Mouse (Mus musculus): ENCODE results near the gene Jakmip3. TPM values are rescaled to one million over a fixed set of nuclear protein-coding genes. Genes with fewer than 3 reads are reported as not detected.

The Jakmip3 gene
- polyA plus RNA-seq (2015; fragmentation: Nextera tagmentation; extraction: Ambion mirVana) = 0.03 TPM in 1 of 2 replicates, not detected in the other

- no peak within 1 kb of the TSS for H3K9ac ChIP-seq
- no peaks in the 10 kb centered on the region for H3K36me3 ChIP-seq
- no peak within 1 kb of the TSS for H3K27ac ChIP-seq
- WGBS (ENCODE audit: insufficient replicate concordance) = under 1% methylated on average over 78 of the region's 78 CpGs
- no peaks in the 10 kb centered on the region for H3K4me1 ChIP-seq (replicated peaks)
- H3K4me3 ChIP-seq (replicated peaks) = peak within 1 kb of the TSS; percentile 34
- DNase-seq (no peak), ATAC-seq (ENCODE audit: low read depth) (no peak)
- peak within 1 kb of the TSS; percentile 50 for H3K4me2 ChIP-seq
- peaks cover 67% of the 10 kb centered on the region for H3K27me3 ChIP-seq
- no peaks in the 10 kb centered on the region for H3K9me3 ChIP-seq (replicated peaks)
Measured at GRCm38 (mm10) chr7:138940612-138941461, at the start of gene Jakmip3. Gene Jakmip3 (plus strand): TSS chr7:138940730.

GRCm38 (mm10) chr7:138898122-138898521, 42.4 kb upstream of the Jakmip3 start:
- Histone ChIP-seq H3K9me3 (replicated peaks) (no peaks in the 10 kb centered on the region), H3K9ac (no peak overlapping the region), H3K4me1 (replicated peaks) (peaks cover 20% of the 10 kb centered on the region), H3K36me3 (peaks cover 19% of the 10 kb centered on the region), H3K27me3 (no peaks in the 10 kb centered on the region), H3K27ac (no peak overlapping the region), H3K4me3 (replicated peaks) (no peak overlapping the region), H3K4me2 (no peak overlapping the region)
- WGBS (ENCODE audit: insufficient replicate concordance) = 67% methylated on average over 2 of the region's 2 CpGs
- DNase-seq = no peak
- no peak for ATAC-seq (ENCODE audit: low read depth)

GRCm38 (mm10) chr7:138898743-138899142, 41.8 kb upstream of the Jakmip3 start:
- 72% methylated on average over 4 of the region's 4 CpGs for WGBS (ENCODE audit: insufficient replicate concordance)
- Histone ChIP-seq H3K27ac (no peak overlapping the region), H3K4me1 (replicated peaks) (peaks cover 21% of the 10 kb centered on the region), H3K27me3 (no peaks in the 10 kb centered on the region), H3K9me3 (replicated peaks) (no peaks in the 10 kb centered on the region), H3K36me3 (peaks cover 19% of the 10 kb centered on the region), H3K4me2 (no peak overlapping the region), H3K9ac (no peak overlapping the region), H3K4me3 (replicated peaks) (no peak overlapping the region)
- DNase-seq (no peak), ATAC-seq (ENCODE audit: low read depth) (no peak)

GRCm38 (mm10) chr7:138903886-138904435, 36.6 kb upstream of the Jakmip3 start:
- Histone ChIP-seq H3K4me3 (replicated peaks) (no peak overlapping the region), H3K9ac (no peak overlapping the region), H3K27me3 (no peaks in the 10 kb centered on the region), H3K4me1 (replicated peaks) (peaks cover 58% of the 10 kb centered on the region), H3K36me3 (no peaks in the 10 kb centered on the region), H3K4me2 (peak overlapping the region; percentile 30; the same call in 1 of the 2 replicates), H3K27ac (peak overlapping the region; percentile 69), H3K9me3 (replicated peaks) (no peaks in the 10 kb centered on the region)
- DNase-seq (no peak), ATAC-seq (ENCODE audit: low read depth) (no peak)
- 48% methylated on average over 7 of the region's 7 CpGs for WGBS (ENCODE audit: insufficient replicate concordance)

GRCm38 (mm10) chr7:138906441-138906840, 34.1 kb upstream of the Jakmip3 start:
- no peaks in the 10 kb centered on the region for H3K27me3 ChIP-seq
- 29% methylated on average over 1 of the region's 1 CpGs for WGBS (ENCODE audit: insufficient replicate concordance)
- peak overlapping the region; percentile 32 for H3K4me3 ChIP-seq (replicated peaks)
- DNase-seq (no peak), ATAC-seq (ENCODE audit: low read depth) (no peak)
- H3K4me1 ChIP-seq (replicated peaks) = peaks cover 71% of the 10 kb centered on the region
- no peaks in the 10 kb centered on the region for H3K36me3 ChIP-seq
- H3K4me2 ChIP-seq = peak overlapping the region; percentile 55
- 0 out of 2 replicates have a peak overlapping the region, but pooled peaks have one; percentile 2 for H3K9ac ChIP-seq
- H3K9me3 ChIP-seq (replicated peaks) = no peaks in the 10 kb centered on the region
- H3K27ac ChIP-seq = peak overlapping the region; percentile 58

- peak overlapping the region; percentile 58; the same call in 1 of the 2 replicates for H3K27ac ChIP-seq
Measured at GRCm38 (mm10) chr7:138907043-138907442, 33.5 kb upstream of the Jakmip3 start.

GRCm38 (mm10) chr7:138907976-138908375, 32.6 kb upstream of the Jakmip3 start:
- no peak for ATAC-seq (ENCODE audit: low read depth)
- no peaks in the 10 kb centered on the region for H3K9me3 ChIP-seq (replicated peaks)
- peak overlapping the region; percentile 92 for H3K4me2 ChIP-seq
- H3K4me1 ChIP-seq (replicated peaks) = peaks cover 61% of the 10 kb centered on the region
- no peak for DNase-seq
- no peaks in the 10 kb centered on the region for H3K36me3 ChIP-seq
- H3K27me3 ChIP-seq = no peaks in the 10 kb centered on the region
- H3K9ac ChIP-seq = peak overlapping the region; percentile 86
- H3K27ac ChIP-seq = peak overlapping the region; percentile 63
- WGBS (ENCODE audit: insufficient replicate concordance) = 73% methylated on average over 5 of the region's 5 CpGs
- H3K4me3 ChIP-seq (replicated peaks) = peak overlapping the region; percentile 77

More at GRCm38 (mm10) chr7:138907043-138907442, 33.5 kb upstream of the Jakmip3 start:
- peak overlapping the region; percentile 55 for H3K4me2 ChIP-seq
- no peaks in the 10 kb centered on the region for H3K9me3 ChIP-seq (replicated peaks)
- peaks cover 69% of the 10 kb centered on the region for H3K4me1 ChIP-seq (replicated peaks)
- DNase-seq (peak; percentile 63), ATAC-seq (ENCODE audit: low read depth) (peak; percentile 21)
- H3K27me3 ChIP-seq = no peaks in the 10 kb centered on the region
- H3K4me3 ChIP-seq (replicated peaks) = peak overlapping the region; percentile 32
- 0 out of 2 replicates have a peak overlapping the region, but pooled peaks have one; percentile 2 for H3K9ac ChIP-seq
- 7% methylated on average over 7 of the region's 7 CpGs for WGBS (ENCODE audit: insufficient replicate concordance)
- H3K36me3 ChIP-seq = no peaks in the 10 kb centered on the region

GRCm38 (mm10) chr7:138908768-138909276, 31.7 kb upstream of the Jakmip3 start:
- WGBS (ENCODE audit: insufficient replicate concordance) = 6% methylated on average over 10 of the region's 10 CpGs
- Histone ChIP-seq H3K4me1 (replicated peaks) (peaks cover 59% of the 10 kb centered on the region), H3K27me3 (no peaks in the 10 kb centered on the region), H3K4me2 (peak overlapping the region; percentile 92), H3K27ac (peak overlapping the region; percentile 76), H3K4me3 (replicated peaks) (peak overlapping the region; percentile 77), H3K9me3 (replicated peaks) (no peaks in the 10 kb centered on the region), H3K36me3 (no peaks in the 10 kb centered on the region), H3K9ac (peak overlapping the region; percentile 86)
- no peak for ATAC-seq (ENCODE audit: low read depth)
- DNase-seq = no peak

- peak within 1 kb of the TSS; percentile 76 for H3K27ac ChIP-seq
- H3K9me3 ChIP-seq (replicated peaks) = no peaks in the 10 kb centered on the region
- H3K4me1 ChIP-seq (replicated peaks) = peaks cover 58% of the 10 kb centered on the region
- DNase-seq (peak; percentile 89), ATAC-seq (ENCODE audit: low read depth) (peak; percentile 91)
- under 1% methylated on average over 66 of the region's 66 CpGs for WGBS (ENCODE audit: insufficient replicate concordance)
- H3K36me3 ChIP-seq = no peaks in the 10 kb centered on the region
- H3K4me3 ChIP-seq (replicated peaks) = peak within 1 kb of the TSS; percentile 77
- H3K4me2 ChIP-seq = peak within 1 kb of the TSS; percentile 92
- H3K27me3 ChIP-seq = no peaks in the 10 kb centered on the region
- H3K9ac ChIP-seq = peak within 1 kb of the TSS; percentile 86
Measured at GRCm38 (mm10) chr7:138909277-138910192, 31.0 kb upstream of the Jakmip3 start, which contains the start of gene Bnip3. Gene Bnip3 (minus strand): TSS chr7:138909519.

- H3K27ac ChIP-seq = peak overlapping the region; percentile 72
- ATAC-seq (ENCODE audit: low read depth) = no peak
- H3K4me1 ChIP-seq (replicated peaks) = peaks cover 52% of the 10 kb centered on the region
- 23% methylated on average over 7 of the region's 7 CpGs for WGBS (ENCODE audit: insufficient replicate concordance)
- peak overlapping the region; percentile 77 for H3K4me3 ChIP-seq (replicated peaks)
- no peak for DNase-seq
- H3K4me2 ChIP-seq = peak overlapping the region; percentile 92
- no peaks in the 10 kb centered on the region for H3K36me3 ChIP-seq
- H3K9me3 ChIP-seq (replicated peaks) = no peaks in the 10 kb centered on the region
- H3K9ac ChIP-seq = peak overlapping the region; percentile 86
- no peaks in the 10 kb centered on the region for H3K27me3 ChIP-seq
Measured at GRCm38 (mm10) chr7:138910193-138910562, 30.4 kb upstream of the Jakmip3 start.
